Mouse (Mus musculus): Measurements from ENCODE around the gene Gm10697.
"Not testable (repeated sequence)": the region's sequence is repeated elsewhere in the genome, so short reads cannot be mapped to it uniquely, and the experiment has no call there.

Gene Gm10697

GRCm38 (mm10) chr3:94072544-94072943 lies at the start of gene Gm10697:
TSS of gene Gm10697 (minus strand) at chr3:94072644.
- not testable (repeated sequence) for DNase-seq (ENCODE audit: extremely low read depth, insufficient read length, low spot score)

- DNase-seq (ENCODE audit: extremely low read depth, insufficient read length, low spot score), result not testable (repeated sequence)
Measured at GRCm38 (mm10) chr3:94115071-94115470, 42.6 kb upstream of the Gm10697 start.

GRCm38 (mm10) chr3:94054785-94055184 lies 17.7 kb downstream of the Gm10697 start, which contains the start of gene Gm9125:
TSS of gene Gm9125 (minus strand) at chr3:94054885.
- DNase-seq (ENCODE audit: extremely low read depth, insufficient read length, low spot score), result not testable (repeated sequence)

GRCm38 (mm10) chr3:94049566-94050121 lies 22.8 kb downstream of the Gm10697 start:
- not testable (repeated sequence) for DNase-seq (ENCODE audit: extremely low read depth, insufficient read length, low spot score)

- DNase-seq (ENCODE audit: extremely low read depth, insufficient read length, low spot score), result not testable (repeated sequence)
Measured at GRCm38 (mm10) chr3:94038241-94038640, 34.2 kb downstream of the Gm10697 start.

GRCm38 (mm10) chr3:94034400-94034799 lies 38.0 kb downstream of the Gm10697 start:
- DNase-seq (ENCODE audit: extremely low read depth, insufficient read length, low spot score), result not testable (repeated sequence)
